Mouse (Mus musculus): Measurements from ENCODE around the gene Hrh2.

Hrh2 gene

GRCm38 (mm10) chr13:54272076-54272475 lies 80.1 kb downstream of the Hrh2 start:
- no peak for DNase-seq

GRCm38 (mm10) chr13:54277406-54277805 lies 85.5 kb downstream of the Hrh2 start:
- DNase-seq: no peak

GRCm38 (mm10) chr13:54280366-54280765 lies 88.4 kb downstream of the Hrh2 start:
- DNase-seq: no peak

- DNase-seq: no peak
Observed at GRCm38 (mm10) chr13:54281149-54281548, 89.2 kb downstream of the Hrh2 start.

- no peak for DNase-seq
Observed at GRCm38 (mm10) chr13:54281623-54282022, 89.7 kb downstream of the Hrh2 start.

- no peak for DNase-seq
Observed at GRCm38 (mm10) chr13:54282149-54282860, 90.4 kb downstream of the Hrh2 start.

GRCm38 (mm10) chr13:54282861-54283206 lies 90.9 kb downstream of the Hrh2 start:
- DNase-seq: no peak
